Mouse (Mus musculus) ES-E14 (cell line): ENCODE data around the gene Mkrn1.

ENCODE experiments used
- HCFC1 ChIP-seq: IDR thresholded peaks from 2 replicates; pipeline ENCODE4 v1.6.1; 2012; ENCODE audit warnings: low read length, inconsistent platforms, borderline replicate concordance; ENCODE audit not compliant: insufficient read depth
- MAFK ChIP-seq: IDR thresholded peaks from 2 replicates; pipeline ENCODE4 v1.6.1; 2014; ENCODE audit warnings: mild to moderate bottlenecking, low read depth, low read length, inconsistent platforms; ENCODE audit not compliant: insufficient read depth

GRCm38 (mm10) chr6:39419851-39420721 lies at the start of gene Mkrn1:
- TF ChIP-seq MAFK (no peak), HCFC1 (0 out of 2 replicates have a peak, but pooled peaks have one; percentile 3)
